Mouse (Mus musculus) hindbrain, embryonic 13.5 days (tissue): Measurements from ENCODE around the gene Cct5. TPM values are rescaled to one million over a fixed set of nuclear protein-coding genes. Genes with fewer than 3 reads are reported as not detected.

Experiments
- ATAC-seq: fragments of 200-750 bp; cut with Nextera tagmentation; 2 replicates; pipeline ENCODE4 v1.8.0; 2017; ENCODE audit warnings: moderate TSS enrichment; ENCODE audit not compliant: low FRiP score
- H3K27ac ChIP-seq: fragments of 300-500 bp; sonication (generic); 2 replicates; pipeline ENCODE4 v1.5.1; 2015; ENCODE audit warnings: inconsistent platforms, mild to moderate bottlenecking, moderate library complexity
- H3K27me3 ChIP-seq: fragments of 300-500 bp; sonication (generic); 2 replicates; pipeline ENCODE4 v1.6.1; 2015; ENCODE audit warnings: mild to moderate bottlenecking, inconsistent platforms
- H3K36me3 ChIP-seq: fragments of 300-500 bp; sonication (generic); 2 replicates; pipeline ENCODE4 v1.6.1; 2015; ENCODE audit warnings: mild to moderate bottlenecking, inconsistent platforms
- H3K4me1 ChIP-seq: fragments of 300-500 bp; sonication (generic); replicated peaks from 2 replicates; pipeline ENCODE4 v1.6.1; 2015; ENCODE audit warnings: inconsistent platforms
- H3K4me2 ChIP-seq: fragments of 300-500 bp; sonication (generic); 2 replicates; pipeline ENCODE4 v1.6.1; 2015; ENCODE audit warnings: inconsistent platforms, mild to moderate bottlenecking, moderate library complexity
- H3K4me3 ChIP-seq: fragments of 300-500 bp; sonication (generic); 2 replicates; pipeline ENCODE4 v1.5.1; 2015; ENCODE audit warnings: mild to moderate bottlenecking, inconsistent platforms
- H3K9ac ChIP-seq: fragments of 300-500 bp; sonication (generic); 2 replicates; pipeline ENCODE4 v1.6.1; 2015; ENCODE audit warnings: mild to moderate bottlenecking, inconsistent platforms
- H3K9me3 ChIP-seq: fragments of 300-500 bp; sonication (generic); 2 replicates; pipeline ENCODE4 v1.6.1; 2016; ENCODE audit warnings: inconsistent platforms
- WGBS: fragments of 180-500 bp; shearing (Covaris S2); methylation state at CpG from one replicate; pipeline ENCODE4 v1.1.7; 2015; 5-methylcytosine and 5-hydroxymethylcytosine counted together
- polyA plus RNA-seq: library from polyadenylated mRNA; unstranded; fragments of >200 nt; fragmentation: Nextera tagmentation; extraction: Ambion mirVana; gene quantifications from 2 replicates; pipeline ENCODE4 v1.2.1, GENCODE M21; 2015

Cct5 gene
- polyA plus RNA-seq, 1 experiment from 2014 or later, result 509 TPM

- 82% methylated on average over 2 of the region's 2 CpGs for WGBS
- Histone ChIP-seq H3K4me1 (no peaks in the 10 kb centered on the region), H3K4me2 (no peak overlapping the region), H3K9me3 (no peaks in the 10 kb centered on the region), H3K9ac (no peak overlapping the region), H3K4me3 (no peak overlapping the region), H3K27ac (no peak overlapping the region), H3K36me3 (no peaks in the 10 kb centered on the region), H3K27me3 (no peaks in the 10 kb centered on the region)
- no peak for ATAC-seq
Observed at GRCm38 (mm10) chr15:31554855-31555254, 46.7 kb downstream of the Cct5 start.

GRCm38 (mm10) chr15:31550381-31550780, 51.2 kb downstream of the Cct5 start:
- H3K27me3 ChIP-seq, result no peaks in the 10 kb centered on the region
- 83% methylated on average over 4 of the region's 4 CpGs for WGBS
- H3K9me3 ChIP-seq, result no peaks in the 10 kb centered on the region
- ATAC-seq, result no peak
- no peaks in the 10 kb centered on the region for H3K4me1 ChIP-seq
- no peak overlapping the region for H3K9ac ChIP-seq
- no peaks in the 10 kb centered on the region for H3K36me3 ChIP-seq
- H3K4me3 ChIP-seq, result no peak overlapping the region
- H3K27ac ChIP-seq, result no peak overlapping the region
- H3K4me2 ChIP-seq, result no peak overlapping the region

- Histone ChIP-seq H3K27me3 (no peaks in the 10 kb centered on the region), H3K9me3 (no peaks in the 10 kb centered on the region), H3K9ac (no peak overlapping the region), H3K27ac (no peak overlapping the region), H3K4me1 (peaks cover 3% of the 10 kb centered on the region), H3K4me3 (no peak overlapping the region), H3K36me3 (no peaks in the 10 kb centered on the region), H3K4me2 (no peak overlapping the region)
- ATAC-seq, result no peak
- 77% methylated on average over 5 of the region's 5 CpGs for WGBS
Observed at GRCm38 (mm10) chr15:31547421-31547820, 54.2 kb downstream of the Cct5 start.

GRCm38 (mm10) chr15:31546291-31546690, 55.3 kb downstream of the Cct5 start:
- H3K4me1 ChIP-seq, result peaks cover 15% of the 10 kb centered on the region
- H3K27me3 ChIP-seq, result no peaks in the 10 kb centered on the region
- ATAC-seq, result no peak
- 90% methylated on average over 6 of the region's 6 CpGs for WGBS
- no peak overlapping the region for H3K27ac ChIP-seq
- H3K36me3 ChIP-seq, result no peaks in the 10 kb centered on the region
- H3K9ac ChIP-seq, result no peak overlapping the region
- no peak overlapping the region for H3K4me2 ChIP-seq
- no peaks in the 10 kb centered on the region for H3K9me3 ChIP-seq
- H3K4me3 ChIP-seq, result no peak overlapping the region

GRCm38 (mm10) chr15:31545058-31545457, 56.5 kb downstream of the Cct5 start:
- Histone ChIP-seq H3K27ac (no peak overlapping the region), H3K9ac (no peak overlapping the region), H3K9me3 (no peaks in the 10 kb centered on the region), H3K4me1 (peaks cover 23% of the 10 kb centered on the region), H3K4me2 (no peak overlapping the region), H3K27me3 (no peaks in the 10 kb centered on the region), H3K36me3 (no peaks in the 10 kb centered on the region), H3K4me3 (no peak overlapping the region)
- no peak for ATAC-seq
- 73% methylated on average over 1 of the region's 1 CpGs for WGBS

GRCm38 (mm10) chr15:31543246-31543645, 58.4 kb downstream of the Cct5 start:
- H3K4me3 ChIP-seq, result no peak overlapping the region
- no peak overlapping the region for H3K27ac ChIP-seq
- no peak for ATAC-seq
- 9% methylated on average over 3 of the region's 3 CpGs for WGBS
- no peak overlapping the region for H3K9ac ChIP-seq
- H3K4me2 ChIP-seq, result no peak overlapping the region
- no peaks in the 10 kb centered on the region for H3K27me3 ChIP-seq
- no peaks in the 10 kb centered on the region for H3K36me3 ChIP-seq
- H3K4me1 ChIP-seq, result peaks cover 23% of the 10 kb centered on the region
- no peaks in the 10 kb centered on the region for H3K9me3 ChIP-seq

GRCm38 (mm10) chr15:31542013-31542958, 59.3 kb downstream of the Cct5 start:
- Histone ChIP-seq H3K27ac (peak overlapping the region; percentile 36; the same call in 1 of the 2 replicates), H3K4me1 (peaks cover 23% of the 10 kb centered on the region), H3K36me3 (no peaks in the 10 kb centered on the region), H3K9me3 (no peaks in the 10 kb centered on the region), H3K4me2 (no peak overlapping the region), H3K9ac (no peak overlapping the region; the same call in 1 of the 2 replicates), H3K27me3 (no peaks in the 10 kb centered on the region), H3K4me3 (no peak overlapping the region)
- 4% methylated on average over 10 of the region's 10 CpGs for WGBS
- peak; percentile 53; the same call in 1 of the 2 replicates for ATAC-seq

Other genes with a start within 250 kb of the Cct5 start
- gene Ankrd33b, start 234.1 kb downstream of the Cct5 start, polyA plus RNA-seq, result 0.71 and 1.5 TPM in 2 replicates
- 1.4 and 2.5 TPM in 2 replicates for gene Ropn1l, start 148.1 kb downstream of the Cct5 start, polyA plus RNA-seq
- 68.2 and 69.6 TPM in 2 replicates for gene March6, start 70.8 kb downstream of the Cct5 start, polyA plus RNA-seq
- 5.9 and 6.1 TPM in 2 replicates for gene Cmbl, start 36.4 kb downstream of the Cct5 start, polyA plus RNA-seq
- gene Fam173b, start within 50 bp of the Cct5 start, polyA plus RNA-seq, result 11.2 and 11.5 TPM in 2 replicates